Mouse (Mus musculus) cerebellum, postnatal 25 days (tissue): ENCODE data around the gene Smad1.

Experiments
- DNase-seq, 2 experiments: peaks; one replicate each; pipeline ENCODE4 v3.0.0; 2021; ENCODE audit warnings: mixed read lengths in 2 of 2

Gene Smad1

GRCm38 (mm10) chr8:79294610-79295275, 104.6 kb downstream of the Smad1 start, which contains the start of gene Mmaa:
TSS of gene Mmaa (minus strand) at chr8:79294937.
- peak; percentile 97 to 99 for DNase-seq

GRCm38 (mm10) chr8:79293841-79294240, 105.5 kb downstream of the Smad1 start:
- DNase-seq: no peak

- DNase-seq: no peak
Observed at GRCm38 (mm10) chr8:79292712-79293264, 106.5 kb downstream of the Smad1 start.

GRCm38 (mm10) chr8:79289592-79289991, 109.7 kb downstream of the Smad1 start:
- DNase-seq: peak; percentile 24 to 55

GRCm38 (mm10) chr8:79288681-79289080, 110.6 kb downstream of the Smad1 start:
- DNase-seq: no peak
